Mouse (Mus musculus) bone marrow macrophage, adult 2 months (primary cell): ENCODE results near the gene Fanca.

Experiments
- CTCF ChIP-seq: IDR thresholded peaks from 2 replicates; pipeline ENCODE4 v1.5.1; 2012; ENCODE audit warnings: low read depth, mild to moderate bottlenecking, low read length, moderate library complexity
- POLR2A ChIP-seq: IDR thresholded peaks from 2 replicates; pipeline ENCODE4 v1.6.1; 2012; ENCODE audit warnings: mild to moderate bottlenecking, low read depth, low read length, borderline replicate concordance

- no peak for TF ChIP-seq POLR2A
- TF ChIP-seq CTCF = no peak
Observed at GRCm38 (mm10) chr8:123255170-123255569, 63.2 kb downstream of the Fanca start.
